Mouse (Mus musculus) monocyte, adult 5-6 weeks (primary cell): ENCODE data around the gene Olfr263. TPM values are rescaled to one million over a fixed set of nuclear protein-coding genes. Genes with fewer than 3 reads are reported as not detected.

ENCODE experiments used
- ATAC-seq: fragments of 153-309, 156-312 bp; replicated peaks from 2 replicates; pipeline ENCODE4 v1.8.0; 2017; ENCODE audit warnings: mild to moderate bottlenecking; ENCODE audit not compliant: low TSS enrichment, insufficient number of reproducible peaks, severe bottlenecking, poor library complexity, low FRiP score
- total RNA-seq: library from RNA; stranded (forward); fragments of 200-1000, 200-491, 200-594 nt; gene quantifications from 3 replicates; pipeline ENCODE4 v1.2.3, GENCODE M21; 2017

The Olfr263 gene
- total RNA-seq, 1 experiment from 2014 or later = not detected

- ATAC-seq = no peak
Measured at GRCm38 (mm10) chr13:21183661-21184060, 54.2 kb downstream of the Olfr263 start.

DNA sequence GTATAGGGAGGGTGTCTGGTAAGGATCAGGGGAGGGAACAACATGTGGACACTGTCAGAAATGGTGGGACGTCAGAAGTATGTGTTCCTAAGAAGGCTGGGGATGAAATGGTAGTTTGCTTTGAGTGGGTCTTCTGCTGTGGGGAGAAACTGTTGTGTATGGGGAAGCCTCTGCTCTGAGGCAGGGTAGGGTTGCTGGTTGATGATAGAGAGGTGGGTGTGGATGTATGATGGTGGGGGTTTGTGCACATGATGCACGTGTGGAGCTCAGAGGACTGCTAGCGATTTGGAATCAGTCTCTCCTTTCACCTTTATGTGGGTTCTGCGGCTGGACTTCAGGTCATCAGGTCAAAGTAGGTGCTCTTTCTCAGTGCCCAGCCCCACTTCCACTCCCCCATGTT is 56.1 kb downstream of the Olfr263 start:
- no peak for ATAC-seq

Other genes with a start within 250 kb of the Olfr263 start
- gene Olfr1370, start 54.7 kb upstream of the Olfr263 start, total RNA-seq = 0.38 TPM in 1 of 3 replicates, not detected in the others
- gene Olfr1369-ps1, start 18.2 kb upstream of the Olfr263 start, total RNA-seq = not detected in 3 replicates
- not detected in 3 replicates for gene Olfr1368, start 16.2 kb downstream of the Olfr263 start, total RNA-seq
- 81.0 to 103 TPM (median 88.2 TPM) in 3 replicates for gene Trim27, start 49.8 kb downstream of the Olfr263 start, total RNA-seq
- not detected in 3 replicates for gene Gpx5, start 163.1 kb downstream of the Olfr263 start, total RNA-seq
- gene Gpx6, start 182.5 kb downstream of the Olfr263 start, total RNA-seq = not detected in 3 replicates
- gene Olfr1367, start 217.3 kb downstream of the Olfr263 start, total RNA-seq = not detected in 3 replicates
- gene Zscan12, start 233.2 kb downstream of the Olfr263 start, total RNA-seq = 4.3 to 8.4 TPM (median 7.9 TPM) in 3 replicates